Mouse (Mus musculus) lung, adult 2 months (tissue): Measurements from ENCODE around the gene Carmil3.

Experiments used
- CTCF ChIP-seq: fragments of 200-500 bp; IDR thresholded peaks from 2 replicates; pipeline ENCODE4 v1.5.1; 2011; ENCODE audit warnings: mild to moderate bottlenecking, low read length, control low read depth; ENCODE audit not compliant: insufficient read depth
- POLR2A ChIP-seq: fragments of 200-500 bp; IDR thresholded peaks from 2 replicates; pipeline ENCODE4 v1.6.1; 2011; ENCODE audit warnings: low read depth, mild to moderate bottlenecking, control low read depth, low read length, borderline replicate concordance; ENCODE audit errors: extremely low read depth

- TF ChIP-seq CTCF = no peak
- TF ChIP-seq POLR2A = no peak
Measured at GRCm38 (mm10) chr14:55507801-55508200, 17.4 kb downstream of the Carmil3 start.
